Mouse (Mus musculus) small intestine, adult 2 months (tissue): ENCODE measurements around the gene Pdp2.

Experiments
- CTCF ChIP-seq: fragments of 200-500 bp; IDR thresholded peaks from 2 replicates; pipeline ENCODE4 v1.5.1; 2012; ENCODE audit warnings: low read depth, mild to moderate bottlenecking, control low read depth, inconsistent platforms, low read length, moderate library complexity, mixed read lengths; ENCODE audit not compliant: insufficient replicate concordance, insufficient read length; ENCODE audit errors: extremely low read depth
- POLR2A ChIP-seq: fragments of 200-500 bp; IDR thresholded peaks from 2 replicates; pipeline ENCODE4 v1.6.1; 2012; ENCODE audit warnings: low read depth, mild to moderate bottlenecking, control low read depth, inconsistent platforms, low read length, moderate library complexity

DNA sequence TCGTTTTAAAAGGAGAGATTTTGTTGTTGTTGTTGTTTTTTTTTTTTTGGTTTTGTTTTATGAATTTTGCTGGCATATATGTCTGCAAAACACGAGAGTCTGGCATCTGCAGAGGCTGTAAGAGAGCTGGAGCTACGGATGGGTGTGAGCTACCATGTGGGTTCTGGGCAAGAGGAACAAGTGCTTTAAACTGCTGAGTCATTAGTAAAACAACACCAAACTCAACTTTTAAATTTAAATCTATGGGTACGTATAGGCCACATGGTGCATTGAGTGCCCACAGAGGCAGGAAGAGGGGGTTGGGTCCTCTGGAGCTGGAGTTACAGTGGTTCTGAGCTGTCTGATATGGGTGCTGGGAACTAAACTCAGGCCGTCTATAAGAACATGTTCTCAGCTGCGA lies 46.8 kb downstream of the Pdp2 start:
- TF ChIP-seq POLR2A (no peak), CTCF (no peak)
